Mouse (Mus musculus) myocyte (in vitro differentiated cells): ENCODE data around the gene Otop1. TPM values are rescaled to one million over a fixed set of nuclear protein-coding genes. Genes with fewer than 3 reads are reported as not detected.

ENCODE experiments used
- H3K27me3 ChIP-seq: one replicate; pipeline ENCODE4 v1.6.1; 2011; ENCODE audit not compliant: control insufficient read depth, insufficient read depth, insufficient read length
- H3K36me3 ChIP-seq: one replicate; pipeline ENCODE4 v1.6.1; 2011; ENCODE audit not compliant: control insufficient read depth, insufficient read depth
- H3K4me2 ChIP-seq: one replicate; pipeline ENCODE4 v1.6.1; 2011; ENCODE audit warnings: low read depth, control low read depth
- H3K4me3 ChIP-seq: one replicate; pipeline ENCODE4 v1.5.1; 2011; ENCODE audit warnings: mild to moderate bottlenecking, control low read depth, moderate library complexity
- H3K79me2 ChIP-seq: one replicate; pipeline ENCODE4 v1.6.1; 2011; ENCODE audit not compliant: control insufficient read depth, insufficient read depth
- H3ac ChIP-seq: one replicate; pipeline ENCODE4 v1.6.1; 2011; ENCODE audit not compliant: control insufficient read depth, insufficient read length
- CEBPB ChIP-seq: IDR thresholded peaks from 2 replicates; pipeline ENCODE4 v1.6.1; 2011; ENCODE audit warnings: mild to moderate bottlenecking, moderate library complexity; ENCODE audit not compliant: poor library complexity, insufficient read depth, severe bottlenecking
- E2F4 ChIP-seq: IDR thresholded peaks from one replicate; pipeline ENCODE4 v1.6.1; 2011; ENCODE audit warnings: mild to moderate bottlenecking, control low read depth, moderate library complexity; ENCODE audit not compliant: insufficient read depth
- MAX ChIP-seq: IDR thresholded peaks from one replicate; pipeline ENCODE4 v1.6.1; 2011; ENCODE audit warnings: low read depth, mild to moderate bottlenecking, control low read depth
- MYOD1 ChIP-seq, 3 experiments: IDR thresholded peaks; one replicate each; pipeline ENCODE4 v1.6.1; 2011; ENCODE audit warnings: control low read depth in 2 of 3, low read depth in 2 of 3, mild to moderate bottlenecking in 2 of 3, moderate library complexity in 1 of 3; ENCODE audit not compliant: insufficient read length in 2 of 3, control insufficient read depth in 1 of 3
- MYOG ChIP-seq, 3 experiments: IDR thresholded peaks; one replicate each; pipeline ENCODE4 v1.6.1; 2011; ENCODE audit warnings: control low read depth in 2 of 3, low read depth in 2 of 3, mild to moderate bottlenecking in 2 of 3; ENCODE audit not compliant: insufficient read length in 2 of 3, control insufficient read depth in 1 of 3, insufficient read depth in 1 of 3
- POLR2A ChIP-seq: IDR thresholded peaks from one replicate; pipeline ENCODE4 v1.6.1; 2011; ENCODE audit warnings: low read depth, mild to moderate bottlenecking, control low read depth, moderate library complexity; ENCODE audit not compliant: insufficient read length
- POLR2AphosphoS2 ChIP-seq: IDR thresholded peaks from one replicate; pipeline ENCODE4 v1.6.1; 2011; ENCODE audit warnings: low read depth, control low read depth; ENCODE audit not compliant: insufficient read length
- REST ChIP-seq: IDR thresholded peaks from one replicate; pipeline ENCODE4 v1.6.1; 2011; ENCODE audit warnings: mild to moderate bottlenecking, control low read depth, moderate library complexity; ENCODE audit not compliant: insufficient read depth, insufficient read length
- SRF ChIP-seq: IDR thresholded peaks from one replicate; pipeline ENCODE4 v1.6.1; 2011; ENCODE audit warnings: low read depth; ENCODE audit not compliant: control insufficient read depth, insufficient read length
- TCF12 ChIP-seq: IDR thresholded peaks from one replicate; pipeline ENCODE4 v1.6.1; 2011; ENCODE audit warnings: mild to moderate bottlenecking, control low read depth; ENCODE audit not compliant: poor library complexity, insufficient read depth, severe bottlenecking
- TCF3 ChIP-seq: IDR thresholded peaks from one replicate; pipeline ENCODE4 v1.6.1; 2011; ENCODE audit warnings: low read depth, control low read depth; ENCODE audit not compliant: insufficient read length
- USF1 ChIP-seq: IDR thresholded peaks from one replicate; pipeline ENCODE4 v1.6.1; 2011; ENCODE audit warnings: low read depth, mild to moderate bottlenecking, control low read depth, moderate library complexity
- polyA plus RNA-seq: library from polyadenylated mRNA; unstranded; fragments of >200 nt; fragmentation: generic; extraction: Trizol; gene quantifications from one replicate; pipeline ENCODE4 v1.2.1, GENCODE M21; 2012; ENCODE audit warnings: missing spikeins

Otop1 gene
- polyA plus RNA-seq = 0.10 TPM

DNA sequence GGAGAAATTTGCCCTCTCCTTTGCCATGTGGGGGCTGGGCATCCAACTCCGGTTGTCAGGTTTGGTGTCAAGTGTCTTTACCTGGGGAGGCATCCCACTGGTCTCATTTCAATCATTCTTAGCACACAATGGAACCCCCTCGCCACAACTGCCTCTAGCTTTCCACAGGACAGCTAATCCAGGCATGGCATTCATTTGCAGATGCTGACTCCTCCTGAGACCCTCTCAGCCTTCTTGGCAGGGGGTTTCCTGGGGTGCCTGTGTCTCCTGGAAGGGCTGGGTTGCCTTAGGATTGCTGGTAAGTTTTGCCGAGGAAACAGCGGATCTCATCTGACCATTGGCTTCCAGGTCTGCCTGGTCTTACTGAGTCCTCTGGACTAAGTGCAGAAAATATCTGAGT lies at the start of gene Otop1:
Gene Otop1 (plus strand): TSS at position 202 of the 400 bp plus-strand sequence.
- no peak within 1 kb of the TSS for H3K4me3 ChIP-seq
- no peak within 1 kb of the TSS for H3ac ChIP-seq
- H3K4me2 ChIP-seq = no peak within 1 kb of the TSS
- H3K36me3 ChIP-seq = peaks cover 6% of the 10 kb centered on the region
- TF ChIP-seq MAX (no peak), TCF12 (no peak), POLR2A (no peak), USF1 (no peak), MYOD1 (IDR thresholded peaks at IDR 0.05; ENCODE audit: control insufficient read depth in 1 of 3, insufficient read length in 2 of 3, low read depth in 2 of 3) (no peak), TCF3 (no peak), SRF (no peak), E2F4 (no peak), REST (no peak), MYOG (IDR thresholded peaks at IDR 0.05; ENCODE audit: control insufficient read depth in 1 of 3, insufficient read depth in 1 of 3, insufficient read length in 2 of 3, low read depth in 2 of 3) (no peak), POLR2AphosphoS2 (no peak), CEBPB (no peak)
- H3K27me3 ChIP-seq = peaks cover 7% of the 10 kb centered on the region
- H3K79me2 ChIP-seq = no peaks in the 10 kb centered on the region

DNA sequence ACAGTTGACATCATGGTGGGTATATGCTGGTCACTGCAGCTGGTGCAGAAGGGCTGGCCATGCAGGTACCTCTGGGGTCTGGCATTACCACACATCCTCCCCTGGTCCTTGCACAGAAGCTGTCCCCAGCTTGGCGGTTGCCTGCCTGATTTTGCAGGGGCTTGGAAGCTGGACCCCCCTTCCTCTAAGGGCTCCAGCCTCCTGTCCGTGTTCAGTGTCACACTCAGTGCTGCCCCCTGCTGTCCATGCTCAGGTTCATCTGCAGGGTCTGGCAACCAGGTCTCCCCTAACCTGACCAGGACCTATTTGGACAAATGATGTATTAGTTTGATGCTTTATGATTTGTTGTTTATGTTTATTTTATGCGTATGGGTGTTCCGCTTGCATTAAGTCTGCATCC lies 40.4 kb upstream of the Otop1 start:
- Histone ChIP-seq H3K4me2 (no peak overlapping the region), H3K4me3 (no peak overlapping the region), H3K27me3 (no peaks in the 10 kb centered on the region), H3K79me2 (no peaks in the 10 kb centered on the region), H3ac (no peak overlapping the region), H3K36me3 (peaks cover 7% of the 10 kb centered on the region)
- no peak for TF ChIP-seq POLR2AphosphoS2
- no peak for TF ChIP-seq REST
- no peak for TF ChIP-seq MAX
- no peak for TF ChIP-seq MYOD1 (IDR thresholded peaks at IDR 0.05; ENCODE audit: control insufficient read depth in 1 of 3, insufficient read length in 2 of 3, low read depth in 2 of 3)
- TF ChIP-seq CEBPB = no peak
- TF ChIP-seq SRF = no peak
- no peak for TF ChIP-seq MYOG (IDR thresholded peaks at IDR 0.05; ENCODE audit: control insufficient read depth in 1 of 3, insufficient read depth in 1 of 3, insufficient read length in 2 of 3, low read depth in 2 of 3)
- no peak for TF ChIP-seq USF1
- no peak for TF ChIP-seq TCF12
- TF ChIP-seq E2F4 = no peak
- TF ChIP-seq TCF3 = no peak
- TF ChIP-seq POLR2A = no peak

DNA sequence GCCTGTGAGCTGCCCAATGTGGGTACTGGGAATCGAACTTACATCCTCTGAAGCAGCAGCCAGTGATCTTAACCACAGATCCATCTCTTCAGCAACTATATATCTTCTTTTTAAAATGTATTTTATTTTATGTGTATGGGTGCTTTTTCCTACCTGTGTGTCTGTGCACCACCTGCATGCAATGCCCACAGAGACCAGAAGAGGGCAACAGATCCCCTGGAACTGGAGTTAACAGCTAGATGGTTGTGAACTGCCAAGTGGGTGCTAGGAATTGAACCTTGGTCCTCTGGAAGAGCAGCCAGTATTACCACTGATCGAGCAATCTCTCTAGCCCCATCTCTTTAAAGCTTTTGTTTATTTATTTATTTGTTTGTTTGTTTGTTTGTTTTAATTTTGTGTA lies 39.1 kb upstream of the Otop1 start:
- no peak for TF ChIP-seq TCF12
- no peak for TF ChIP-seq E2F4
- no peak for TF ChIP-seq CEBPB
- no peak for TF ChIP-seq TCF3
- no peak for TF ChIP-seq REST
- TF ChIP-seq MAX = no peak
- TF ChIP-seq USF1 = no peak
- TF ChIP-seq MYOD1 (IDR thresholded peaks at IDR 0.05; ENCODE audit: control insufficient read depth in 1 of 3, insufficient read length in 2 of 3, low read depth in 2 of 3) = no peak
- TF ChIP-seq MYOG (IDR thresholded peaks at IDR 0.05; ENCODE audit: control insufficient read depth in 1 of 3, insufficient read depth in 1 of 3, insufficient read length in 2 of 3, low read depth in 2 of 3) = no peak
- TF ChIP-seq POLR2A = no peak
- TF ChIP-seq POLR2AphosphoS2 = no peak
- Histone ChIP-seq H3K27me3 (no peaks in the 10 kb centered on the region), H3K36me3 (peaks cover 7% of the 10 kb centered on the region), H3K79me2 (no peaks in the 10 kb centered on the region), H3K4me3 (no peak overlapping the region), H3K4me2 (no peak overlapping the region), H3ac (no peak overlapping the region)

DNA sequence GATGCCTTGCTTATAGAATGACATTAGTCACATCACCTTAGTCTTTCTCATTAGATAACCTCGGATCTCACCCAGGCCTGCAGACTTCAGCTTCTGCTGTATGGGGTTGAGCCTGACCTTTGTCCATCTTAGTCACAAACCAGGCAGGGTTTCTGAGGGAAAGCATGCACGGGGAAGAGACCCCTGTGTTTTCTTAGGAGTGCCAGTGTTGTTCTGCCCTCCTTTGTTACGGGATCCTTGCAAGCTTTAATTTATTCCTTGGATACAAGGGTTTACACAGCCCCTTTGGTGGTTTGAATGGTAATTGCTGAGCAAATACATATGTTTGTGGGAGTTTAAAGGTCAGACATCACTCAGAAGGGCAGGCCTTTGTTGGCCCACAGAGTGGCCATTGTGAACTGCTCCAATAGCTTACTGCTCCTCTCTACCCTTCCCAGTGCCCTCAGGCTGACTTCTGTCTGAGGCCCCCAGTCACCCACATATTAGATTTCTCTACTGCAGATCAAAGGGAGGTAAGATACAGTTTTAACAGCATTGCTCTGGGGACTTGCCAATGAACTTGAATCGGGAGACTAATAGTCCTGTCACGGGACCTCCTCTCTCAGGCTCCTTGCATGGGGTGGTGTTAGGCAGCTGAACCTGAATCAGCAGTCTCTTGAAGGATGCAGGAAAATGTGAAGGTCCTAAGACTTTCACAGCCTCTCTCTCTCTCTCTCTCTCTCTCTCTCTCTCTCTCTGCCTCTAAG lies 34.9 kb upstream of the Otop1 start:
- Histone ChIP-seq H3K4me3 (no peak overlapping the region), H3K4me2 (no peak overlapping the region), H3K27me3 (no peaks in the 10 kb centered on the region), H3K79me2 (no peaks in the 10 kb centered on the region), H3K36me3 (no peaks in the 10 kb centered on the region), H3ac (no peak overlapping the region)
- TF ChIP-seq REST (no peak), TCF12 (no peak), TCF3 (no peak), MYOG (IDR thresholded peaks at IDR 0.05; ENCODE audit: control insufficient read depth in 1 of 3, insufficient read depth in 1 of 3, insufficient read length in 2 of 3, low read depth in 2 of 3) (no peak), POLR2AphosphoS2 (no peak), POLR2A (no peak), MAX (no peak), CEBPB (no peak), SRF (no peak), MYOD1 (IDR thresholded peaks at IDR 0.05; ENCODE audit: control insufficient read depth in 1 of 3, insufficient read length in 2 of 3, low read depth in 2 of 3) (no peak), USF1 (no peak), E2F4 (no peak)
